Comparison of ENCODE assay signal across 11 mouse cellular contexts in the genomic region with DNA sequence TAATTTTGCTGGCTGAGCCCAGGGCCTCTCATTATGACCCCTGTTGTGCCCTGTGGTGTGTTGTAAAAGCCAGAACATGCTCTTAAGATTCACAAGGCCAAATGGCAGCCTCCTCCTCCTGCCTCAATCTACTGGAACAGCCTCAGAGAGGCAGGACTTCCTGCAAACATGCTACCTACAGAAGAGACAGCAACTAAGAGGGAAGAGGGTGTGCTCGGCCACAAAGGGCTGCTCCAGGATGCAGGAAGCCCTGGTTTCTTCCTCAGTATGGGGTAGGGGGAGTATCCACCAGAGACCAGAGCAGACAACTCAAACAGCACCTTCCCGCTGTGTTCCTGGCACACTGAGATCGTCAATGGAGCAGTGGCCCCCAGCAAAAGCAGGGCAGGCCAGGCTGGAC. TPM values are rescaled to one million over a fixed set of nuclear protein-coding genes. Genes with fewer than 3 reads are reported as not detected.
DNase-seq lines count a peak whose midpoint lies in the region; ATAC-seq and TF ChIP-seq lines count a peak whose summit lies in the region.
"Had no signal": no experiment of that assay in that cellular context is flagged by ENCODE, and none has a peak within 500 bp of the region (broad histone marks: within the 10 kb centered on the region; RNA-seq: fewer than 3 reads in every experiment).

No protein-coding gene starts in this region.

- DNase-seq in heart, postnatal 14 days = no peak
- no peak for DNase-seq in lung, embryonic 14.5 days
- no peak for DNase-seq in lung, postnatal 10 days
- no peak for DNase-seq in ovary, adult 18-20 months (ENCODE audit: low spot score)
- DNase-seq in MN1 (ENCODE audit: low spot score) = no peak
- DNase-seq: left cerebral cortex, postnatal 4 days; retina, postnatal 1 day had no signal

- intact Hi-C loops in heart, postnatal 14 days (cut with DNase I) = no loop called here

- ATAC-seq in heart, embryonic 11.5 days (replicated peaks; ENCODE audit: insufficient number of reproducible peaks, low FRiP score, low TSS enrichment) = 0 out of 2 replicates have a peak, but pooled peaks have one; percentile 25
- peak; percentile 48; the same call in 1 of the 2 replicates for ATAC-seq in lung, embryonic 14.5 days (ENCODE audit: insufficient read depth)
- peak; percentile 34 for ATAC-seq in common myeloid progenitor, adult 5-6 weeks (replicated peaks; ENCODE audit: low read depth, poor library complexity, severe bottlenecking)
- ATAC-seq in liver, embryonic 16.5 days (ENCODE audit: low read depth) = 0 out of 2 replicates have a peak, but pooled peaks have one; percentile 1

- H3K27me3 ChIP-seq in heart, embryonic 11.5 days (ENCODE audit: control insufficient read depth, insufficient read depth, low read length) = peaks cover 33% of the 10 kb centered on the region
- H3K27me3 ChIP-seq in lung, embryonic 14.5 days (ENCODE audit: insufficient read depth, low read length) = no peaks in the 10 kb centered on the region
- H3K27me3 ChIP-seq in liver, embryonic 16.5 days (ENCODE audit: control insufficient read depth, insufficient read depth, low read depth, low read length) = no peaks in the 10 kb centered on the region; the same call in 1 of the 2 replicates
- H3K27me3 ChIP-seq: embryonic facial prominence, embryonic 13.5 days had no signal

- no peak overlapping the region for H3K4me3 ChIP-seq in heart, embryonic 11.5 days (ENCODE audit: low read depth, low read length)
- no peak overlapping the region for H3K4me3 ChIP-seq in lung, embryonic 14.5 days (ENCODE audit: low read depth, low read length)
- H3K4me3 ChIP-seq in liver, embryonic 16.5 days (ENCODE audit: low read depth, low read length) = peak overlapping the region; percentile 31
- H3K4me3 ChIP-seq: embryonic facial prominence, embryonic 13.5 days had no signal

- H3K36me3 ChIP-seq in heart, embryonic 11.5 days (ENCODE audit: control insufficient read depth, insufficient read depth, low read length) = no peaks in the 10 kb centered on the region
- 0 out of 2 replicates have a peak, but pooled peaks cover 7% of the 10 kb centered on the region for H3K36me3 ChIP-seq in lung, embryonic 14.5 days (ENCODE audit: insufficient read depth)
- peaks cover 44% of the 10 kb centered on the region for H3K36me3 ChIP-seq in liver, embryonic 16.5 days (ENCODE audit: control insufficient read depth, insufficient read depth)
- H3K36me3 ChIP-seq: embryonic facial prominence, embryonic 13.5 days had no signal

- H3K4me1 ChIP-seq in heart, embryonic 11.5 days (ENCODE audit: control insufficient read depth, insufficient read depth, low read length) = peaks cover 27% of the 10 kb centered on the region
- peaks cover 13% of the 10 kb centered on the region for H3K4me1 ChIP-seq in lung, embryonic 14.5 days (ENCODE audit: insufficient read depth)
- H3K4me1 ChIP-seq in liver, embryonic 16.5 days (ENCODE audit: control insufficient read depth, low read depth, low read length) = peaks cover 61% of the 10 kb centered on the region

- peak overlapping the region; percentile 37 for H3K4me2 ChIP-seq in heart, embryonic 11.5 days
- H3K4me2 ChIP-seq in lung, embryonic 14.5 days = peak overlapping the region; percentile 6
- peak overlapping the region; percentile 52 for H3K4me2 ChIP-seq in liver, embryonic 16.5 days (ENCODE audit: low read depth, low read length)
- H3K4me2 ChIP-seq: embryonic facial prominence, embryonic 13.5 days had no signal

- 6% methylated on average over 3 of the region's 3 CpGs for WGBS in heart, embryonic 11.5 days (ENCODE audit: insufficient replicate concordance)
- 13% methylated on average over 3 of the region's 3 CpGs for WGBS in lung, embryonic 14.5 days
- 19% methylated on average over 3 of the region's 3 CpGs for WGBS in liver, embryonic 16.5 days (ENCODE audit: insufficient replicate concordance)

- no peaks in the 10 kb centered on the region for H3K9me3 ChIP-seq in heart, embryonic 11.5 days (replicated peaks; ENCODE audit: control insufficient read depth, low read length)
- H3K9me3 ChIP-seq in lung, embryonic 14.5 days (ENCODE audit: low read depth, low read length) = no peaks in the 10 kb centered on the region
- H3K9me3 ChIP-seq in liver, embryonic 16.5 days (replicated peaks; ENCODE audit: control insufficient read depth, low read length) = no peaks in the 10 kb centered on the region
- H3K9me3 ChIP-seq: embryonic facial prominence, embryonic 13.5 days had no signal

- no peak for TF ChIP-seq CTCF in lung, embryonic 14.5 days (IDR thresholded peaks at IDR 0.05; ENCODE audit: low read depth)

- peak overlapping the region; percentile 80; the same call in 1 of the 2 replicates for H3K27ac ChIP-seq in heart, embryonic 11.5 days (ENCODE audit: low read depth, low read length)
- peak overlapping the region; percentile 51; the same call in 1 of the 2 replicates for H3K27ac ChIP-seq in lung, embryonic 14.5 days (ENCODE audit: low read depth)
- H3K27ac ChIP-seq in liver, embryonic 16.5 days (ENCODE audit: low read length) = peak overlapping the region; percentile 89
- H3K27ac ChIP-seq: embryonic facial prominence, embryonic 13.5 days had no signal

- 0 out of 2 replicates have a peak overlapping the region, but pooled peaks have one; percentile 34 for H3K9ac ChIP-seq in heart, embryonic 11.5 days (ENCODE audit: low read depth, low read length)
- H3K9ac ChIP-seq in lung, embryonic 14.5 days = no peak overlapping the region
- peak overlapping the region; percentile 69 for H3K9ac ChIP-seq in liver, embryonic 16.5 days (ENCODE audit: low read depth, low read length)
- H3K9ac ChIP-seq: embryonic facial prominence, embryonic 13.5 days had no signal

RNA-seq across cellular contexts. Expression of gene Fhdc1, which starts 19.7 kb away (rescaled TPM):
- polyA plus RNA-seq in heart, embryonic 11.5 days (2014; fragmentation: Nextera tagmentation; extraction: Ambion mirVana) = 1.4 and 5.0 TPM in 2 replicates
- 1 to 10 TPM in 1 of 2 experiments, under 1 TPM in 1; 0.66 to 1.7 TPM for total RNA-seq in heart, postnatal 14 days (2021)
- polyA plus RNA-seq in lung, embryonic 14.5 days (2014; fragmentation: Nextera tagmentation; extraction: Ambion mirVana) = 15.6 and 16.6 TPM in 2 replicates
- total RNA-seq in common myeloid progenitor, adult 5-6 weeks (2017) = 0.64 and 1.0 TPM in 2 replicates
- 50.0 and 59.2 TPM in 2 replicates for polyA plus RNA-seq in liver, embryonic 16.5 days (2015; fragmentation: Nextera tagmentation; extraction: Ambion mirVana)
